18 mouse cellular contexts compared by ENCODE assay signal in the genomic region with DNA sequence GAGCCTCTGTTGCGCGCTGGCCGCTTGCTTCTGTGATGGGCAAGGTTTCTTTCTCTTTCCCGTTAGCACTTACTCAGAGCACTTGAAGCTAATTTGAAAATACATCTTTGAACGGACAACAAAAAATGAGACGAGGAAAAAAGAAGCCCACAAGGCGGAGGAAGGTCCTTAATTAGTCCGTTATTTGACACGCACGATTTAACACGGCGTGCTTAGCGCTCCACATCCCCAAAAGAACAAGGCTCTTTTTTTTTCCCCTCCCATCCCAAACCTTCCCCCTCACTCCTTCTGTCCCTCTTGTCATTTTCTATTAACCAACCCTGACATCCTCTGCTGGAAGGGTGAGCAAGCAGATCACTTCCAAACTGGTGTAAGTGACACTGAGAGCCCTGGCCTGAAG. TPM values are rescaled to one million over a fixed set of nuclear protein-coding genes. Genes with fewer than 3 reads are reported as not detected.
DNase-seq lines count a peak whose midpoint lies in the region; ATAC-seq and TF ChIP-seq lines count a peak whose summit lies in the region.
"Had no signal": no experiment of that assay in that cellular context is flagged by ENCODE, and none has a peak within 500 bp of the region (broad histone marks: within the 10 kb centered on the region; RNA-seq: fewer than 3 reads in every experiment).

No protein-coding gene starts in this region.

- peaks cover 17% of the 10 kb centered on the region for H3K4me1 ChIP-seq in hindbrain, embryonic 15.5 days (replicated peaks)
- peaks cover 8% of the 10 kb centered on the region for H3K4me1 ChIP-seq in hindbrain, embryonic 11.5 days (replicated peaks; ENCODE audit: control insufficient read depth, insufficient read depth, low read length)
- peaks cover 6% of the 10 kb centered on the region for H3K4me1 ChIP-seq in midbrain, embryonic 14.5 days (ENCODE audit: control insufficient read depth, insufficient read depth, low read length)

- WGBS in hindbrain, embryonic 15.5 days = 29% methylated on average over 13 of the region's 13 CpGs
- WGBS in hindbrain, embryonic 11.5 days = 42% methylated on average over 13 of the region's 13 CpGs
- 18% methylated on average over 13 of the region's 13 CpGs for WGBS in midbrain, embryonic 14.5 days

- H3K27ac ChIP-seq in hindbrain, embryonic 15.5 days (replicated peaks) = no peak overlapping the region
- no peak overlapping the region for H3K27ac ChIP-seq in hindbrain, embryonic 11.5 days (ENCODE audit: low read depth, low read length)
- no peak overlapping the region for H3K27ac ChIP-seq in midbrain, embryonic 14.5 days (replicated peaks; ENCODE audit: low read depth, low read length)
- H3K27ac ChIP-seq: heart, embryonic 10.5 days; layer of hippocampus, adult 2 months; limb, embryonic 15.5 days; stomach, postnatal 0 days had no signal

- H3K9ac ChIP-seq in hindbrain, embryonic 15.5 days = no peak overlapping the region
- no peak overlapping the region for H3K9ac ChIP-seq in hindbrain, embryonic 11.5 days (ENCODE audit: low read depth, low read length)
- H3K9ac ChIP-seq in midbrain, embryonic 14.5 days (replicated peaks; ENCODE audit: low read length) = no peak overlapping the region
- H3K9ac ChIP-seq: limb, embryonic 15.5 days had no signal

- no peak for ATAC-seq in hindbrain, embryonic 15.5 days (ENCODE audit: low FRiP score, low read depth)
- ATAC-seq in hindbrain, embryonic 11.5 days (ENCODE audit: low FRiP score) = no peak
- ATAC-seq in midbrain, embryonic 14.5 days (ENCODE audit: low FRiP score, low TSS enrichment) = no peak

- H3K4me3 ChIP-seq in hindbrain, embryonic 15.5 days = no peak overlapping the region
- no peak overlapping the region for H3K4me3 ChIP-seq in hindbrain, embryonic 11.5 days (ENCODE audit: low read depth, low read length)
- no peak overlapping the region for H3K4me3 ChIP-seq in midbrain, embryonic 14.5 days (replicated peaks; ENCODE audit: low read depth, low read length)
- H3K4me3 ChIP-seq: heart, embryonic 10.5 days; layer of hippocampus, adult 2 months; limb, embryonic 15.5 days had no signal

- H3K27me3 ChIP-seq in hindbrain, embryonic 15.5 days = 0 out of 2 replicates have a peak, but pooled peaks cover 4% of the 10 kb centered on the region
- H3K27me3 ChIP-seq in hindbrain, embryonic 11.5 days (ENCODE audit: control insufficient read depth, insufficient read depth, low read length) = no peaks in the 10 kb centered on the region
- no peaks in the 10 kb centered on the region; the same call in 1 of the 2 replicates for H3K27me3 ChIP-seq in midbrain, embryonic 14.5 days (ENCODE audit: control insufficient read depth, insufficient read depth, low read length)

- no peak for TF ChIP-seq POLR2A in brain, embryonic 14.5 days (IDR thresholded peaks at IDR 0.05; ENCODE audit: borderline replicate concordance, extremely low read depth, insufficient read depth, insufficient read length, poor library complexity, severe bottlenecking)

- H3K4me2 ChIP-seq in hindbrain, embryonic 15.5 days = peak overlapping the region; percentile 20
- no peak overlapping the region for H3K4me2 ChIP-seq in hindbrain, embryonic 11.5 days (replicated peaks; ENCODE audit: low read depth, low read length)
- H3K4me2 ChIP-seq in midbrain, embryonic 14.5 days (ENCODE audit: low read length) = peak overlapping the region; percentile 25; the same call in 1 of the 2 replicates
- H3K4me2 ChIP-seq: limb, embryonic 15.5 days had no signal

- H3K9me3 ChIP-seq in hindbrain, embryonic 15.5 days = no peaks in the 10 kb centered on the region
- H3K9me3 ChIP-seq in hindbrain, embryonic 11.5 days (ENCODE audit: control insufficient read depth, low read length) = no peaks in the 10 kb centered on the region
- no peaks in the 10 kb centered on the region for H3K9me3 ChIP-seq in midbrain, embryonic 14.5 days (ENCODE audit: control insufficient read depth, low read length)
- H3K9me3 ChIP-seq: heart, embryonic 10.5 days; limb, embryonic 15.5 days had no signal

- no peak for TF ChIP-seq CTCF in brain, embryonic 14.5 days (IDR thresholded peaks at IDR 0.05; ENCODE audit: borderline replicate concordance, extremely low read depth, insufficient read depth, insufficient read length)

- no peaks in the 10 kb centered on the region for H3K36me3 ChIP-seq in hindbrain, embryonic 15.5 days
- H3K36me3 ChIP-seq in hindbrain, embryonic 11.5 days (ENCODE audit: control insufficient read depth, insufficient read depth, low read length) = no peaks in the 10 kb centered on the region
- H3K36me3 ChIP-seq in midbrain, embryonic 14.5 days (ENCODE audit: control insufficient read depth, insufficient read depth, low read length) = no peaks in the 10 kb centered on the region
- H3K36me3 ChIP-seq: heart, embryonic 10.5 days; limb, embryonic 15.5 days had no signal

- intact Hi-C loops in left cerebral cortex, postnatal 4 days (cut with DNase I) = no loop called here

- no peak for DNase-seq in hindbrain, embryonic 11.5 days (ENCODE audit: low spot score)
- DNase-seq in Muller cell, postnatal 12 days (ENCODE audit: inconsistent ontology term) = peak; percentile 83
- DNase-seq in brain, embryonic 14.5 days (ENCODE audit: low read depth) = peak; percentile 53
- no peak for DNase-seq in midbrain, embryonic 14.5 days
- no peak for DNase-seq in cerebellum, adult 11 months
- no peak for DNase-seq in layer of hippocampus, postnatal 10 days (ENCODE audit: low spot score in 2 of 2)
- DNase-seq in left cerebral cortex, postnatal 4 days = no peak
- DNase-seq: adrenal gland, postnatal 10 days; kidney, adult 18-20 months; kidney, postnatal 14 days; lung, postnatal 14 days; right cerebral cortex, postnatal 14 days had no signal

RNA-seq across cellular contexts. Expression of gene Prox1, which starts 21.5 kb away (rescaled TPM):
- 6.2 and 6.9 TPM in 2 replicates for polyA plus RNA-seq in hindbrain, embryonic 15.5 days (2015; fragmentation: Nextera tagmentation; extraction: Ambion mirVana)
- 8.5 and 9.0 TPM in 2 replicates for polyA plus RNA-seq in hindbrain, embryonic 11.5 days (2014; fragmentation: Nextera tagmentation; extraction: Ambion mirVana)
- 11.3 and 14.5 TPM in 2 replicates for polyA plus RNA-seq in brain, embryonic 14.5 days (2012; rRNA removed)
- 7.8 and 10.7 TPM in 2 replicates for polyA plus RNA-seq in midbrain, embryonic 14.5 days (2014; fragmentation: Nextera tagmentation; extraction: Ambion mirVana)
- 100 to 1,000 TPM in 1 of 2 experiments, 10 to 100 TPM in 1; 91.1 to 106 TPM for total RNA-seq in layer of hippocampus, postnatal 10 days (2021)
- 10 to 100 TPM; 11.6 to 16.3 TPM for total RNA-seq in left cerebral cortex, postnatal 4 days (2021)
- total RNA-seq: megakaryocyte, adult 5-6 weeks had no signal

Comparison
In these comparisons a context has a peak if more than half of its experiments do, and no peak if none do; other contexts are left out.
1. DNase-seq: peak in Muller cell, postnatal 12 days (single experiment) and brain, embryonic 14.5 days (single experiment); none in hindbrain, embryonic 11.5 days (single experiment), midbrain, embryonic 14.5 days (single experiment), cerebellum, adult 11 months (single experiment), layer of hippocampus, postnatal 10 days (0 of 2) and left cerebral cortex, postnatal 4 days (single experiment).